Mouse (Mus musculus): ENCODE measurements around the gene Zfp768. TPM values are rescaled to one million over a fixed set of nuclear protein-coding genes. Genes with fewer than 3 reads are reported as not detected.
A peak's percentile ranks its signal among the peaks of the same experiment; 100 is the strongest.
"Not testable (repeated sequence)": the region's sequence is repeated elsewhere in the genome, so short reads cannot be mapped to it uniquely, and the experiment has no call there.

Gene Zfp768
- 10 to 100 TPM; 39.1 to 55.1 (median 41.1) TPM for total RNA-seq (2022)

DNA sequence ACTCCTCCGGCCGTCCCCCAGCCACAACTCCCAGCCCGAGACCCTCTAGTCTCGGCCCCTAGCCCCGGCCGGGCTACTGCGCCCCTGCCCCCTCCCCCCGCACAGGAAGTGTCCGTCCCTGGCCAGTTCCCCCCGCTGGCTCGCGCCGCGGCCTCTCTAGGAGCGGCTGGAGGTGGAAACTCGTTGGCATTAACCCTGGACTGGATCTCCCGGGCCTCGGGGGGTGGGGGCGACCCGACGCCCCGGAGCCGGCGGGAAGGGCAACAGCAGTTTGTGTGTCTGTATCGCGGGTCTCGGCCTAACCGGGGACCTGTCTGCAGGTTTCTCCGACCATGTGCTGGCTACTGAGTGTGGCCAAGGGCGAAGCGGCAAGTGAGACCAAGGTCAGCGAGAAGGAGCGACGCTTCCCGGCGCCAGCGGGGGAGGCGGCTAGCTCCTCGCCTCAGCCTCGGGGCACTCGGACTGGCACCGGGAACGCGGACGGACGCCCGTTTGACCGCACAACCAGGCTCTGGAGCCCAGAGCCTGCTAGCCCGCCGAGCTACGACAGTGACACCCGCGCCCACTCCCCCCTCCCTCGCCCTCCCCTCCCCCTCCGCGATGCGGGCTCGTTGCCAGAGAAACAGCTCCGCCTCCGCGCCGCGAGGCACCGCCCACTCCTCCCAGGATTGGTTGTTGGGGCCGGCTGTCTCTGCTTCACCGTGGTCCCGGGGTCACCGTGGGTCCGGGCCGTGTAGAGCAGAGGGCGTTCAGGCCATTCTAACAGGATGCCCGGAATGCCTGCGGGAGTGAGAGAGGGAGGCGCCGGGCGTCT, at the start of gene Zfp768:
Gene Zfp768 (minus strand): TSS at position 78 of the 814 bp plus-strand sequence.
- peak; percentile 90 to 92 for DNase-seq (ENCODE audit: low spot score in 2 of 2)

DNA sequence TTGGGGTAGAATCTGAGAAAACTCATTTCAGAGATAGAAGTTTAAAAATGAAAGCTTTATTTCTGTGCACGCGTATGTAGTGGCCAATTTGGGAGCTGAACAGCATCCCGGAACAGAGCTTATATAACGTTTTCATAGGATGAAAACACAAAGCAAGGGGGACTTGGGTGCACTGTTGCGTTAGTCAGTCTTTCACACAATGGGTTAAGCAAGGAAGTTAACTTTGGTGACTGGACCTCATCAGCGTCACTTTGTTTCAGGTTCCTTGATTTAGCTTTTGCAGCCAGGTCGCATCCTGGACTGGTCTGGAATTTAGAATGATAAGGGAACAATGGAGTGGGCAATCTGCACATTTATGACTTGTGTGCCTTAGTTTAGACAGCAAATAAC, 48.5 kb upstream of the Zfp768 start:
- no peak for DNase-seq (ENCODE audit: low spot score in 2 of 2)

DNA sequence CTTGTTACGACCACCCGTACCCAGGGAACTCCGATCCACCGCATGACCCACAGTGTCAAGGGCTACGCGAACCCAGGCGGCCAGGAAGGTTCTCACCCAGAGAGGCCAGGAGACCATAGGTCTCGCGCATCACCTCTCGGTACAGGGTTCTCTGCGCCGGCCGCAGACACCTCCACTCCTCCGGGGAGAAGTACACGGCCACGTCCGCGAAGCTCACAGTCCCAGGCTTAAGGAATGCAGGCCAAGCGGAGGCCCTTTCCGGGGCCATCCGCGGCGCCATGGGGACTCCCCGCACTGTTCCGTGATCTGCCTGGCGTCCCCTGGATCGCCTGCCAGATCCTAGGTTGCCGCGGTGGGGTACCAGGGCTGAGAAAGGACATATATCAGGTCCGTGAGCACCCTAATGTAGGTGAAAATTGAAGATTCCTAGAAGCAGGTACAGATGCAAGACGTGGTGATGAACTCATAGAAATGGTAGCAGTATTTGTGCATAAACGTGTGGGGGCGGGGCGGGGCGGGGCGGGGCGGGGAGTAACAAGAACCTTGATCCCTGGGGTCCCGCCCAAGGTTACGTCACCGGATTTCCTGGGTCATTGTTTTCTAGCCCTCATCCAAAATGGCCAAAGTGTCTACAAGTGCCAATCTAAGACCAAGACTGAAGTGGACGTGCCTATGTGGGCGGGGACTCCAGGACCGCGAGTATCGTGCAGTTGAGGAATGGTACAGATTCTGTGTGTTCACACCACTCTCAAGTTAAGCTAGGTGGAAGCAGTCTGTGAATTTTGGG, 48.0 kb upstream of the Zfp768 start, which contains the start of gene E430018J23Rik:
Gene E430018J23Rik (minus strand): TSS at position 473 of the 787 bp plus-strand sequence.
- DNase-seq (ENCODE audit: low spot score in 2 of 2): peak; percentile 96 to 98

DNA sequence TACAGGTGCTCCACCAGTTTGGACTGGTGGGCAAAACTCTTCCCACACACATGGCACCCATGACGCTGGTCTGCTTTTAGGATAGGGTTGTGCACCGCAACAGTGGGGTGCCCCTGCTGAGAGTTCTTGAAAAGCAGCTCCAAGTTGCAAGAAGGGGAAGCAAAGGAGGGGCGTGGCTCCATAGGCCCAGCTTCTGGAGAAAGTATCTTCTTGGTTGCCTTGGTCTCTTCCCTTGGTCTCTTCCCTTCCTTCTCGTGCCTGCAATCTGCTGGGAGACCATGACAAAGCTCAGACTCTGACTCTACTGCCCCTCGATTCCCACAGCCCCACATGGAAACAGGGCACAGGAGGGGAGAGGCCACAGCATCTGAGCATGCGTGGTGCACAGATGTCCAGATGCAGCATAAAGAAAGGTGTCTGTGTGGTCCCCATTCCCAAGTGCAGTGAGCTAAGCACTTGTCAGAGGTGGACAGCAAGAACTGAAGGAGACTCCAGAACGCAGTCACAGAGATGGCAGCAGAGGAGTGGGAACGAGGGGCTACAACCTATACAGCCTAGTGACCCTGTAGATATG, 46.9 kb upstream of the Zfp768 start:
- no peak for DNase-seq (ENCODE audit: low spot score in 2 of 2)

DNA sequence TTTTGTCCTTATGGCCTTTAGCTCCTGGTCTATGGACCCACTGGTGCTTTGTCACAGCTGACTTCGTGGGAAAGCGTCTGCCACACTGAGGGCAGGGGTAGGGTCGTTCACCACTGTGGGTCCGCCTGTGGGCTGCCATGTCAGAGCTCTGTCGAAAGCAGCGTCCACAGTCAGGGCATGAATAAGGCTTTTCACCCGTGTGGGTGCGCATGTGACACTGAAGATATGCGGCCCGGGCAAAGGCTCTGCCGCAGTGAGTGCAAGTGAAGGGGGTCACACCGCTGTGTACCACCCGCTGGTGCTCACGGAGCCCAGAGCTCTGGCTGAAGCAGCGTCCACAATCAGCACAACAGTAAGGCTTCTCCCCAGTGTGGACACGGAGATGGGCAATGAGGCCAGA, 46.1 kb upstream of the Zfp768 start:
- DNase-seq (ENCODE audit: low spot score in 2 of 2): no peak

DNA sequence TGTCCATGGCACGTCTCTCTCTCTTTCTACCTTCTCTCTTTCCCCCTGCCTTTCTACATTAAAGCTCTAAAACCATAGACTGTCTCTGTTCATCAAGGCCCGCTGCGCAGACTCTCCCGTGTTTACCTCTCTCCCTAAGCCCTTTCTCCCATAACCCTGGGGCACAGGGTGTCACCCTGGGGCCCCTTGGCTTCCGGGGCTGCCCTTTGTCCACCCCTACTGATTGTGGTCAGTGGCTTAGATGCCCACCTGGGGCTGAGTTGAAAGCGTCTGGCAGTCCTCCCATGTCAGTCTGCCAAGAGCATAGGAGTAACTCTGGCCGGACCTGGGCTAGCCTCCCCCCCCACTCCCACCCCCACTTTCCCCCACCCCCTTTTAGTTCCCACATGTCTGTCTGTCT, 44.9 kb upstream of the Zfp768 start:
- no peak for DNase-seq (ENCODE audit: low spot score in 2 of 2)

DNA sequence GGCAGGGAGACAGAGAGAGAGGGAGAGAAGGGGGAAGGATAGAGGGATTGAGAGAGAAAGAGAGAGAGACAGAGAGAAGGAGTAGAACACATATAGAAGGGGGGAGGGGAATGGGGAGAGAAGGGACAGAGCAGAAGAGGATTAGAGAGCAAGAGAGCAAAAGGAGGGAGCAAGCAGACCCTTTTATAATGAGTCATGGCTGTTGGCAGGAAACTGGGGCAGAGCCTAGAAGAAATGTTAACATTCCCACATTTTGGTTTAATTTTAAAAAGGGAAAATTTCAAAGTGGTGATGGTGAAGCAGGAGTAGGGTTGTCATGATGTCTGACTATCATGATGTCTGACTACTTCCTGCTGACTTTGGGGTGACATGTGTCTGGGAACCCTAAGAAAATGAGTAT, 42.8 kb upstream of the Zfp768 start:
- not testable (repeated sequence) for DNase-seq (ENCODE audit: low spot score in 2 of 2)

DNA sequence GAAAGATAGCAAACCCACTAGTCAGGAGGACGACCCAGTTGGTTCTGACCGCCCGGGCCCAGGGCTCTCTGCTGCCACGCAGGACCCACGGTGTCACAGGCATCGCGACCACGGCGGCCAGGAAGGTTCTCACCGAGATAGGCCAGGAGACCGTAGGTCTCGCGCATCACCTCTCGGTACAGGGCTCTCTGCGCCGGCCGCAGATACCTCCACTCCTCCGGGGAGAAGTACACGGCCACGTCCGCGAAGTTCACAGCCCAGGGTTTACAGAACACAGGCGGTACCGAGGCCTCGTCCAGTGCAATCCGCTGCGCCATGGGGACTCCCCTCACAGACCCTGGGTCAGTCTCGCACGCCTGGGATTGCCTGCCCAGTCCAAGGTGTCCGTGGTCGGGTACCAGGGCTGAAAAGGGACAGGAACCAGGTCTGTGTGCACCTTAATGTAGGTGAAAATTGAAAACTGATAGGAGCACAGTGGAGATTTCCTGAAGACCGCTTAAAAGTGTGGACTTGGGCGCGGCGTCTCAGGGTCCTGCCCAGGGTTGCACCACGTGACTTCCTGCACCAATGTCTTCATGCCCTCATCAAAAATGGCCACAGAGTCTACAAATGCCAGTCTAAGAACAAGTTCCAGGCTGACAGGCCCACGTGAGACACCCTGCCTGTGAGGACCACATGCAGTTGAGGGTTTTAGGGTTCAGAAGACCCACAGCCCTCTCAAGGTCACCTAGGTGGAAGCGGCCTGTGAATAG, 41.4 kb upstream of the Zfp768 start, which contains the start of gene 9130019O22Rik:
Gene 9130019O22Rik (minus strand): TSS at position 526 of the 752 bp plus-strand sequence.
- DNase-seq (ENCODE audit: low spot score in 2 of 2): peak; percentile 82 to 85

DNA sequence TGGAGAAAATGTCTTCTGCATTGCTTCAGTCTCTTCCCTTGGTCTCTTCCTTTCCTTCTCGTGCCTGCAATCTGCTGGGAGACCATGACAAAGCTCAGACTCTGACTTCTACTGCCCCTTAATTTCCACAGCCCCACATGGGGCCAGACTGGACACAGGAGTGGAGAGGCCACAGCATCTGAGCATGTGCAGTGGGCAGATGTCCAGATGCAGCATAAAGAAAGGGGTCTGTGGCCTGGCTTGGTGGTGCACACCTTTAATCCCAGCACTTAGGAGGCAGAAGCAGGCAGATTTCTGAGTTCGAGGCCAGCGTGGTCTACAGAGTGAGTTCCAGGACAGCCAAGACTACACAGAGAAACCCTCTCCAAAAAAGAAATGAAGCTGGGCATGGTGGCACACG, 40.2 kb upstream of the Zfp768 start:
- DNase-seq (ENCODE audit: low spot score in 2 of 2): not testable (repeated sequence)

DNA sequence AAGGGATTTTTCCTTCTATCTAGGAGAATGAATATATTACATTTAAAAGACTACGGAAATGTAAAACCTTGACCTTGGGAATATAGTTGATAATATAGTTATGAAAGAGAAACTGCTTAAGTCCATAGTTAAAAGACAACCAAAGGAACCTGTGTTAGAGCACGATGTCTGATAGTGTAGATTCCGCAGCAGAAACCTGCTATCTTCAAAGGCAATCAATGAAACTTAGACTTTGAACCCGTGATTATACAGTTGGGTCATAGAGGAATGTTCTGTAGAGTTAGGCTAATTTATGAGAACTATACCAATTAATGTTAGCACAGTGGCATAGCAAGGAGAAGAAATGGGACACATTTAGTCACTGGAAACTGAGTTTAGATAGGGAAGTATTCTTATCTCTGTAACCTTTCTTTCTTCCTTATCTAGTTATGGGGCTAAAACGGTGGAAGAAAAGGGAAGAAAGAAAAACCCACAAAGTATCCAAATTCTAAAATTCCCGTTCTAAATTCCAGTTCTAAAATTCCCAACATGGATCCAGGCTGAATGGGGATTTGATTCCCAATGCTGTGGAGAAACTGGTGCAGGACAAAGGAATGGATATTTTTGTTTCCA, 33.0 kb upstream of the Zfp768 start:
- no peak for DNase-seq (ENCODE audit: low spot score in 2 of 2)

DNA sequence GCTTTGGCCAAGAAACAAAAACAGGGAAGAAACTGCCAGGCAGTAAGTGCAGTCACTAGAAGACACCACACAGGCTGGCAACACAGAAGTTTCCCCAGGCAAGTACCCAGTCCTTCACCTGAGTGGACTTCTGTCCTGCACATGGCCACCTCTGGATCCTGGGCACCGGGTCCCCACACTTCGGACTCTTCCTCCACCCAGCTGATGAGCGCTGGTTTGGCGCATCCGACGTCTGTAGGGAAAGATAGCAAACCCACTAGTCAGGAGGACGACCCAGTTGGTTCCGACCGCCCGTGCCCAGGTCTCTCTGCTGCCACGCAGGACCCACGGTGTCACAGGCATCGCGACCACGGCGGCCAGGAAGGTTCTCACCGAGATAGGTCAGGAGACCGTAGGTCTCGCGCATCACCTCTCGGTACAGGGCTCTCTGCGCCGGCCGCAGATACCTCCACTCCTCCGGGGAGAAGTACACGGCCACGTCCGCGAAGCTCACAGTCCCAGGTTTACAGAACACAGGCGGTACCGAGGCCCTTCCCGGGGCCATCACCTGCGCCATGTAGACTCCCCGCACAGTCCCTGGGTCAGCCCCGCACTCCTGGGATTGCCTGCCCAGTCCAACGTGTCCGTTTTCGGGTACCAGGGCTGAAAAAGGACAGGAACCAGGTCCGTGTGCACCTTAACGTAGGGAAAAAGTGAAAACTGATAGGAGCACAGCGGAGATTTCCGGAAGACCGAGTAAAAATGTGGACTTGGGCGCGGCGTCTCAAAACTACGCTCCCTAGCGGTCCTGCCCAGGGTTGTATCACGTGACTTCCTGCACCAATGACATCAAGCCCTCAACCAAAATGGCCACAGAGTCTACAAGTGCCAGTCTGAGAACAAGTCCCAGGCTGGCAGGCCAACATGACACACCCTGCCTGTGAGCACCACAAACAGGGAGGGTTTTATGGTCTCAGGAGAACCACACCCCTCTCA, 30.2 kb upstream of the Zfp768 start, which contains the start of gene Zfp747:
Gene Zfp747 (minus strand): TSS at position 780 of the 975 bp plus-strand sequence.
- DNase-seq (ENCODE audit: low spot score in 2 of 2): peak; percentile 93

DNA sequence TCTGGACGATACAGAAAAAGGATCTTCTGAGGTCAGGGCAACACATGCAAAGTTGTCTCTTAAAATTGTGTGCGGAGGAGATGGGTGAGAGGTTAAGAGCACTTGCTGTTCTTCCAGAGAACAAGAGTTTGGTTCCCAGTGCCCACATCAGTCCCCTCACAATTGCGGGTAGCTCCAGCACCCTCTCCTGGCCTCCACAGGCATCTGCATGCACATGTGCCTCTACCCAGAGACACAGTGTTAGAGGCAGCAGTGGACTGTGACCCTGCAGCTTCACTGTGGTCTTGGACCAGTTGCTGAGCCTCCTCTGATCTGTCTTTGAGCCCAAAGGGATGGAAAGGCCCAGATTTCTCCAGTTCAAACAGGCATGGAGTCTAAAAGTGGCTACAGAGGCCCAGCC, 26.5 kb upstream of the Zfp768 start:
- DNase-seq (ENCODE audit: low spot score in 2 of 2): not testable (repeated sequence)

DNA sequence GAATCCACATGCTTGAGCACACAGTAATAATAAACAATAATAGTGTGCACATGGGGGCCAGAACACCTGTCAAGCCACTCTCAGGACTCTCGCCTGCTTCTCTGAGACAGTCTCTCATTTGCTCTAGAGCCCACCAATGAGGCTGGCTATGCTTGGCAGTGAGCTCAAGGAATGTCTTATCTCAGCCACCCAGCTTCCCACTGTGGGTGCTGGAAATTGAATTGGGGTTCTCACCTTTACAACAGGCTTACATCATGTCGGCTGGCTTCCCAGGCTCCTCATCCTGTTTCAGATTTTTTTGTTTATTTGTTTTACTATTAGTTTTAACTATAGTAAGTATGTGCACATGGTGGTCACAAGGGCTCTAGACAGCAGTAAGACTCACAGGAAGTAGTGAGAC, 25.8 kb upstream of the Zfp768 start:
- no peak for DNase-seq (ENCODE audit: low spot score in 2 of 2)

DNA sequence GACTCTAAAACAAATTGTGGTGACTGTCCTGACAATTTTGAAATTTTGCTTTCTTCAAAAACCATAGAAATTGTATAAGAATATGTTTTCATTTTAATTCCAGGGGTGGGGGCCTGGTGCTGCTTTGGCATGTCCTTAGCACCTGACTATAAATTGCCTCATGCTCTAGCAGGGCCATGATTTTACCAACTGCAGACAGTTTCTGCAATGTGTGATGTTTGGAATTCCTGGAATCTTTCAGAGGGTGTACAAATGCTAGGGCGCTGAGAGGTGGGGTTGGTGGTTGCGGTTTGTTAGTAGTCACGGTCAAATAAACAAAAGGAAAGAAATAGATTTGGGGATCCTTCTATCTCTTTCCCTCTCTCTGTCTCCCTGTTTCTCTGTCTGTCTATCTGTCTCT, 20.9 kb upstream of the Zfp768 start:
- no peak for DNase-seq (ENCODE audit: low spot score in 2 of 2)

DNA sequence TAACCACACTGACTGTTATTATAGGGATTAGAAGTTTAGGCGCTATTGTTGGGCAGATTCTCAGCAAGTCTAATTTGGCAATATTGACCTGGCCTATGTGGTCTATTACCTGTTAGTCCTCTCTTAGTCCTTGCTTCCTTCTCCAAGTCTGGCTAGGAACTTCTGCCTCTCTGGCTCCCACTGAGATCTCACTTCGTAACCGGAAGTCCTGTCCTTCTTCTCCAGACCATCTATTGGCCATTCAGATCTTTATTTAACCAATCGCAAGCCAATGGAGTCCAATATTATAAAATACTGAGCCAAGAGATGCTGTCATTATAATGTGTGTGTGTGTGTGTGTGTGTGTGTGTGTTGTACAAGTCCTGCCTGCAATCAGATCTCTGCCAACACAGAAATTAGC, 18.8 kb upstream of the Zfp768 start:
- DNase-seq (ENCODE audit: low spot score in 2 of 2): no peak

DNA sequence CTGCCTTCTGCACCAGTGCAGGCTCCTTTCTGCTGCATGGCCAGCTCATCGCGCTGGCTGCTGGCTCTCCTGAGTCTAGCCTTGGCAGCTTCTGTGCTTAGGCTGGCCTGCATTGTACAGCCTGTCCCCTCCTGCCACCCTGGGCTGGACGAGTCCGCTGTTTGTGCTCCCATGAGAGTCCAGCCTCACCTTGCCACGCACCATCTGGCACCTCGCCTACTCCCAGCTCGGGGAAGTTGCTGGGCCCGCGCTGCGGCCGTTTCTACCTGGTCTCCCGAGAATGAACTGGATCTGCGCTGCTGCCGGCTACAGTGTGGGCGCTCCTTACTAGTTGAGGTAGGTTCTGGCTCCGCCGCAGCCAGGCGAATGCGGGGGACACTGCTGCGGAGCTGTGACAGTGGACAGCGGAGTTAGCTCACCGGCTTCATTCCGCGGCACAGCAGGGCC, 18.1 kb upstream of the Zfp768 start:
- DNase-seq (ENCODE audit: low spot score in 2 of 2): no peak

DNA sequence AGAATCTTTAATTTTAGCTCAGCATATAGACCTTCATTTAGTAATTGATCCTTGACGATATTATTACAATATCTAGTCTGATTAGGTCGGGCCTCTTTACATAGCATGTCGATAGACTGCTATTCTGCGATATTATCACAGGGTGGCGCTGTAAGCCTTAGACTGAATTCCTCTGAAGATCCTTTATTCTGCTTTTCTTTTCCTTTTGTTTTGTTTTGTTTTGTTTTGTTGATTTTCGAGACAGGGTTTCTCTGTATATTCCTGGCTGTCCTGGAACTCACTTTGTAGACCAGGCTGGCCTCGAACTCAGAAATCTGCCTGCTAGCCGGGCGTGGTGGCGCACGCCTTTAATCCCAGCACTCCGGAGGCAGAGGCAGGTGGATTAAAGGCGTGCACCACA, 17.0 kb upstream of the Zfp768 start:
- not testable (repeated sequence) for DNase-seq (ENCODE audit: low spot score in 2 of 2)

DNA sequence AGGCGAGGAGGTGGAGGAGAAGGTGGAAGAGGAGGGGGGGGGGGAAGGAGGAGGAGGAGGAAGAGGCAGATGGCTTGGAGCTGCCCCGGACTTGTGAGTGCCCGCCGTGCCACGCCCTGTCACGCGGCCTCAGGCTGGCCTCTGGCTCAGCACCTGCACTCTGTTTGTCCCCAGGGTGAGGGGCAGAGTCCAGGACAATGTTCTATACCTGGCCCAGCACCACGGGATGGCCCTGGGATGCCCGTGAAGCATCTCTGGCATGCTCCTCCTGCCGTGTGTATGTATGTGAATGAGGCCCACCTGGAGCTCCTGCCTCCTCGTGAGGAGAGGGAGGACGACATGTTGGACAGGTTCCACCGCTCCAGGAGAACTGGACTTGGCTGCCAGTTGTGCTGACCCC, 16.1 kb upstream of the Zfp768 start:
- DNase-seq (ENCODE audit: low spot score in 2 of 2): no peak

DNA sequence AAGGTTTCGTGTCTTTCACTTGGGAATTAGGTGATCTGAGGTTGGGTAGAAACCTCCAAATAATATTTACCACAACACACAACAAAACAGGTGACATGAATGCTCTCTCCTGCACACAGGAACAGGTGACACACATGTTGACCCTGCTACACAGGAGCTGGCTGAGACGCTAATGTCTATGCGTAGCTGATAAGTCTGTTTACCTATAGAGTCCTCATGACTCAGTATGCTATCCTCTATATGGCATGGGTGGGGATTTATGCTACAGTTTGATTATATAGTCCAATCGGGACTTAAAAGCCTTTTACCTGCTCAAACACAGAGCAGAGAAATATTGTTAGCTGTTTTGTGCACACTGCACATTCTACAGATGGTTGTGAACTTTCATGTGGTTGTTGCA, 14.9 kb upstream of the Zfp768 start:
- DNase-seq (ENCODE audit: low spot score in 2 of 2): no peak

DNA sequence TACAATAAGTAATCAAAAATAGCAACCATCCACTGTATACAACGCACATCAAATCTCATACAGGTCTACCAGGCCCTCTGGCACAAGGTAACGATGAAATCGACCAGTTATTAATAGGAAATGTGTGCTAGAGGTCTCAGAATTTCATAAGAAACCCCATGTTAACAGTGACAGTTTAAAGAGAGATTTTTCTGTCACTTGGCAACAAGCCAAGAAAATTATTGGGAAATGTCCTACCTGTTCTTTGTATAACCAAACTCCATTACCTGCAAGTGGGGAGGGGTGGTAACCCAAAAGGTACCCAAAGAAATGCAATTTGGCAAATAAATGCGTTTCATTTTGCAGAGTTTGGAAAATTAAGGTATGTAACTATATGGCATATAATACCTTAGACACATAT, 13.1 kb upstream of the Zfp768 start:
- DNase-seq (ENCODE audit: low spot score in 2 of 2): no peak

Measured in gastrocnemius, adult 8-10 months (tissue).